ENCODE assay signal across 9 mouse cellular contexts in the genomic region with DNA sequence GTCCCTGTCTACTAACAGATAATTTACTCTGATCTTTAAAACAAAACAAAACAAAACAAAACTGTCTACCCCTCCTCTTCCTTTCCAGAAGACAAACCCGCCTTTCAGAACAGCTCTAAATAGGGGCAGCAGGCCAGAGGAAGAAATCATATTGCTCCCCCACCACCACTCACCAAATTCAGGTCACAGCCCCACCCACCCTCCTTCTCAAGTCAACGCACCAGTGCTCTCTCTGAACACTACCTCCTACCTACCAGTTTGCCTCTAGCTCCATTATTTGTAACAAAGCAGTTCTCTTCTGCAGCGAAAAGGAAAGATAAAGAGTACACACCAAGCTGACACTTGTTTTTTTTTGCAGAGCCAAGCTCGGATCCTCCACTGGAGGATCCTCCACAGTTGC. TPM values are rescaled to one million over a fixed set of nuclear protein-coding genes. Genes with fewer than 3 reads are reported as not detected.
A peak's percentile ranks its signal among the peaks of the same experiment; 100 is the strongest.
DNase-seq lines count a peak whose midpoint lies in the region; ATAC-seq and TF ChIP-seq lines count a peak whose summit lies in the region.
"Had no signal": no experiment of that assay in that cellular context is flagged by ENCODE, and none has a peak within 500 bp of the region (broad histone marks: within the 10 kb centered on the region; RNA-seq: fewer than 3 reads in every experiment).

No protein-coding gene starts in this region.

- 21% methylated on average over 4 of the region's 4 CpGs for WGBS in heart, embryonic 10.5 days
- 7% methylated on average over 4 of the region's 4 CpGs for WGBS in liver, embryonic 13.5 days (ENCODE audit: insufficient replicate concordance)
- WGBS in stomach, postnatal 0 days = 48% methylated on average over 4 of the region's 4 CpGs

- peak overlapping the region; percentile 94 for H3K9ac ChIP-seq in liver, embryonic 13.5 days
- H3K9ac ChIP-seq in stomach, postnatal 0 days (ENCODE audit: low read length) = no peak overlapping the region

- peak overlapping the region; percentile 67 for H3K4me3 ChIP-seq in heart, embryonic 10.5 days
- H3K4me3 ChIP-seq in liver, embryonic 13.5 days (replicated peaks) = peak overlapping the region; percentile 88
- H3K4me3 ChIP-seq in stomach, postnatal 0 days (ENCODE audit: low read depth, low read length) = peak overlapping the region; percentile 6; the same call in 1 of the 2 replicates

- no peaks in the 10 kb centered on the region for H3K36me3 ChIP-seq in heart, embryonic 10.5 days
- H3K36me3 ChIP-seq in liver, embryonic 13.5 days = peaks cover 29% of the 10 kb centered on the region
- H3K36me3 ChIP-seq in stomach, postnatal 0 days (ENCODE audit: control insufficient read depth, insufficient read depth, low read length) = no peaks in the 10 kb centered on the region

- H3K27me3 ChIP-seq in heart, embryonic 10.5 days (ENCODE audit: insufficient read depth, poor library complexity, severe bottlenecking) = peaks cover 2% of the 10 kb centered on the region; the same call in 1 of the 2 replicates
- no peaks in the 10 kb centered on the region for H3K27me3 ChIP-seq in liver, embryonic 13.5 days
- H3K27me3 ChIP-seq in stomach, postnatal 0 days (ENCODE audit: control insufficient read depth, insufficient read depth, low read length) = no peaks in the 10 kb centered on the region

- DNase-seq in heart, embryonic 10.5 days (ENCODE audit: low spot score) = no peak
- DNase-seq in heart, adult 9 months (ENCODE audit: low spot score in 2 of 2) = no peak
- DNase-seq in spleen, adult 18-20 months = peak; percentile 17 to 27
- no peak for DNase-seq in spleen, adult 12 weeks (ENCODE audit: low spot score)
- DNase-seq in liver, embryonic 13.5 days = no peak
- no peak for DNase-seq in stomach, postnatal 0 days (ENCODE audit: low spot score)
- no peak for DNase-seq in right cerebral cortex, adult 18-20 months
- no peak for DNase-seq in cerebellum, postnatal 4 days (ENCODE audit: low spot score in 2 of 2)
- DNase-seq: gastrocnemius, postnatal 14 days had no signal

- peak overlapping the region; percentile 77 for H3K4me2 ChIP-seq in liver, embryonic 13.5 days
- H3K4me2 ChIP-seq in stomach, postnatal 0 days (replicated peaks; ENCODE audit: low read depth) = peak overlapping the region; percentile 70

- ATAC-seq in liver, embryonic 13.5 days (ENCODE audit: low read depth) = 0 out of 2 replicates have a peak, but pooled peaks have one; percentile 24
- ATAC-seq in stomach, postnatal 0 days (ENCODE audit: low FRiP score, low TSS enrichment) = no peak

- no peak for TF ChIP-seq CTCF in stomach, postnatal 0 days (IDR thresholded peaks at IDR 0.05; ENCODE audit: low read depth)

- no peak overlapping the region for H3K27ac ChIP-seq in heart, embryonic 10.5 days
- peak overlapping the region; percentile 94 for H3K27ac ChIP-seq in liver, embryonic 13.5 days
- H3K27ac ChIP-seq in stomach, postnatal 0 days (replicated peaks) = no peak overlapping the region

- TF ChIP-seq EP300 in stomach, postnatal 0 days (optimal IDR thresholded peaks at IDR 0.05) = no peak

- H3K9me3 ChIP-seq in heart, embryonic 10.5 days = no peaks in the 10 kb centered on the region
- no peaks in the 10 kb centered on the region for H3K9me3 ChIP-seq in liver, embryonic 13.5 days (replicated peaks)
- H3K9me3 ChIP-seq in stomach, postnatal 0 days (ENCODE audit: control insufficient read depth, low read length) = no peaks in the 10 kb centered on the region

- peaks cover 22% of the 10 kb centered on the region for H3K4me1 ChIP-seq in heart, embryonic 10.5 days
- peaks cover 83% of the 10 kb centered on the region for H3K4me1 ChIP-seq in liver, embryonic 13.5 days (replicated peaks)
- H3K4me1 ChIP-seq in stomach, postnatal 0 days (replicated peaks; ENCODE audit: control insufficient read depth, insufficient read depth) = no peaks in the 10 kb centered on the region

RNA-seq across cellular contexts. Expression of gene Gcnt1, which starts 17.3 kb away (rescaled TPM):
- polyA plus RNA-seq in heart, embryonic 10.5 days (2016; fragmentation: Nextera tagmentation; extraction: Ambion mirVana) = 7.7 and 9.4 TPM in 2 replicates
- 17.9 and 25.0 TPM in 2 replicates for polyA plus RNA-seq in liver, embryonic 13.5 days (2015; fragmentation: Nextera tagmentation; extraction: Ambion mirVana)
- polyA plus RNA-seq in stomach, postnatal 0 days (2015; fragmentation: Nextera tagmentation; extraction: Ambion mirVana) = 1.4 and 1.5 TPM in 2 replicates

RNA-seq across cellular contexts. Expression of gene Rfk, which starts 38.5 kb away (rescaled TPM):
- 52.6 and 57.7 TPM in 2 replicates for polyA plus RNA-seq in heart, embryonic 10.5 days (2016; fragmentation: Nextera tagmentation; extraction: Ambion mirVana)
- 73.0 and 84.8 TPM in 2 replicates for polyA plus RNA-seq in liver, embryonic 13.5 days (2015; fragmentation: Nextera tagmentation; extraction: Ambion mirVana)
- 145 and 153 TPM in 2 replicates for polyA plus RNA-seq in stomach, postnatal 0 days (2015; fragmentation: Nextera tagmentation; extraction: Ambion mirVana)

Comparison
In these comparisons a context has a peak if more than half of its experiments do, and no peak if none do; other contexts are left out.
1. DNase-seq: peak in spleen, adult 18-20 months (2 of 2); none in heart, embryonic 10.5 days (single experiment), heart, adult 9 months (0 of 2), spleen, adult 12 weeks (single experiment), liver, embryonic 13.5 days (single experiment), stomach, postnatal 0 days (single experiment), right cerebral cortex, adult 18-20 months (single experiment) and cerebellum, postnatal 4 days (0 of 2).
2. H3K4me3 ChIP-seq: peak in every context shown above with its lines; median percentile 88 in liver, embryonic 13.5 days; 67 in heart, embryonic 10.5 days; 6 in stomach, postnatal 0 days.